Mouse (Mus musculus) embryonic facial prominence, embryonic 13.5 days (tissue): Measurements from ENCODE around the gene Kif23. TPM values are rescaled to one million over a fixed set of nuclear protein-coding genes. Genes with fewer than 3 reads are reported as not detected.
A peak's percentile ranks its signal among the peaks of the same experiment; 100 is the strongest.

Experiments
- ATAC-seq: fragments of 200-750 bp; cut with Nextera tagmentation; 2 replicates; pipeline ENCODE4 v1.8.0; 2017; ENCODE audit warnings: low read depth; ENCODE audit not compliant: insufficient number of reproducible peaks, insufficient read depth, low FRiP score, low TSS enrichment
- H3K27ac ChIP-seq: fragments of 300-500 bp; sonication (generic); 2 replicates; pipeline ENCODE4 v1.5.1; 2015; ENCODE audit warnings: moderate library complexity, mild to moderate bottlenecking, inconsistent platforms
- H3K27me3 ChIP-seq: fragments of 300-500 bp; sonication (generic); 2 replicates; pipeline ENCODE4 v1.6.1; 2015; ENCODE audit warnings: mild to moderate bottlenecking, inconsistent platforms
- H3K36me3 ChIP-seq: fragments of 300-500 bp; sonication (generic); 2 replicates; pipeline ENCODE4 v1.6.1; 2015; ENCODE audit warnings: mild to moderate bottlenecking, inconsistent platforms
- H3K4me1 ChIP-seq: fragments of 300-500 bp; sonication (generic); 2 replicates; pipeline ENCODE4 v1.6.1; 2015; ENCODE audit warnings: inconsistent platforms
- H3K4me2 ChIP-seq: fragments of 300-500 bp; sonication (generic); 2 replicates; pipeline ENCODE4 v1.6.1; 2015; ENCODE audit warnings: moderate library complexity, mild to moderate bottlenecking, inconsistent platforms
- H3K4me3 ChIP-seq: fragments of 300-500 bp; sonication (generic); 2 replicates; pipeline ENCODE4 v1.5.1; 2015; ENCODE audit warnings: mild to moderate bottlenecking, inconsistent platforms
- H3K9ac ChIP-seq: fragments of 300-500 bp; sonication (generic); 2 replicates; pipeline ENCODE4 v1.6.1; 2015; ENCODE audit warnings: mild to moderate bottlenecking, inconsistent platforms
- H3K9me3 ChIP-seq: fragments of 300-500 bp; sonication (generic); 2 replicates; pipeline ENCODE4 v1.6.1; 2016; ENCODE audit warnings: inconsistent platforms
- WGBS: fragments of 180-500 bp; shearing (Covaris S2); methylation state at CpG from one replicate; pipeline ENCODE4 v1.1.7; 2015; ENCODE audit warnings: mixed read lengths; 5-methylcytosine and 5-hydroxymethylcytosine counted together
- polyA plus RNA-seq: library from polyadenylated mRNA; unstranded; fragments of >200 nt; fragmentation: Nextera tagmentation; extraction: Ambion mirVana; gene quantifications from 2 replicates; pipeline ENCODE4 v1.2.1, GENCODE M21; 2015

Gene Kif23
- polyA plus RNA-seq, 1 experiment from 2014 or later: 108 TPM

- Histone ChIP-seq H3K4me2 (no peak overlapping the region), H3K4me3 (no peak overlapping the region), H3K4me1 (peaks cover 18% of the 10 kb centered on the region), H3K9ac (no peak overlapping the region), H3K27ac (no peak overlapping the region), H3K36me3 (no peaks in the 10 kb centered on the region), H3K27me3 (no peaks in the 10 kb centered on the region), H3K9me3 (no peaks in the 10 kb centered on the region)
- ATAC-seq: no peak
- WGBS: 68% methylated on average over 10 of the region's 10 CpGs
Measured at GRCm38 (mm10) chr9:61967357-61967756, 20.8 kb upstream of the Kif23 start.

- 92% methylated on average over 7 of the region's 7 CpGs for WGBS
- ATAC-seq: no peak
Measured at GRCm38 (mm10) chr9:61965987-61966386, 19.4 kb upstream of the Kif23 start.

GRCm38 (mm10) chr9:61965411-61965930 is 18.9 kb upstream of the Kif23 start:
- H3K4me2 ChIP-seq: peak overlapping the region; percentile 18; the same call in 1 of the 2 replicates
- H3K4me1 ChIP-seq: peaks cover 18% of the 10 kb centered on the region
- no peaks in the 10 kb centered on the region for H3K36me3 ChIP-seq
- no peak overlapping the region for H3K4me3 ChIP-seq
- 15% methylated on average over 4 of the region's 4 CpGs for WGBS
- ATAC-seq: no peak
- H3K27ac ChIP-seq: peak overlapping the region; percentile 75
- H3K9ac ChIP-seq: peak overlapping the region; percentile 44; the same call in 1 of the 2 replicates
- H3K9me3 ChIP-seq: no peaks in the 10 kb centered on the region
- no peaks in the 10 kb centered on the region for H3K27me3 ChIP-seq

More at GRCm38 (mm10) chr9:61965987-61966386, 19.4 kb upstream of the Kif23 start:
- Histone ChIP-seq H3K27me3 (no peaks in the 10 kb centered on the region), H3K4me2 (no peak overlapping the region), H3K4me1 (peaks cover 18% of the 10 kb centered on the region), H3K36me3 (no peaks in the 10 kb centered on the region), H3K9me3 (no peaks in the 10 kb centered on the region), H3K27ac (no peak overlapping the region), H3K4me3 (no peak overlapping the region), H3K9ac (no peak overlapping the region)

- Histone ChIP-seq H3K4me2 (no peak overlapping the region), H3K27me3 (no peaks in the 10 kb centered on the region), H3K27ac (no peak overlapping the region), H3K9me3 (no peaks in the 10 kb centered on the region), H3K4me1 (peaks cover 18% of the 10 kb centered on the region), H3K9ac (no peak overlapping the region), H3K4me3 (no peak overlapping the region), H3K36me3 (no peaks in the 10 kb centered on the region)
- no peak for ATAC-seq
- WGBS: 69% methylated on average over 6 of the region's 6 CpGs
Measured at GRCm38 (mm10) chr9:61963356-61963755, 16.8 kb upstream of the Kif23 start.

GRCm38 (mm10) chr9:61961181-61961580 is 14.6 kb upstream of the Kif23 start:
- no peak overlapping the region for H3K9ac ChIP-seq
- H3K4me1 ChIP-seq: peaks cover 18% of the 10 kb centered on the region
- no peak for ATAC-seq
- H3K4me3 ChIP-seq: no peak overlapping the region
- H3K27ac ChIP-seq: no peak overlapping the region
- H3K9me3 ChIP-seq: no peaks in the 10 kb centered on the region
- no peak overlapping the region for H3K4me2 ChIP-seq
- 83% methylated on average over 4 of the region's 4 CpGs for WGBS
- no peaks in the 10 kb centered on the region for H3K27me3 ChIP-seq
- H3K36me3 ChIP-seq: no peaks in the 10 kb centered on the region

- ATAC-seq: no peak
Measured at GRCm38 (mm10) chr9:61960753-61961152, 14.2 kb upstream of the Kif23 start.

GRCm38 (mm10) chr9:61959921-61960569 is 13.5 kb upstream of the Kif23 start:
- H3K27ac ChIP-seq: no peak overlapping the region
- no peak overlapping the region for H3K4me3 ChIP-seq
- no peak overlapping the region for H3K9ac ChIP-seq
- H3K36me3 ChIP-seq: no peaks in the 10 kb centered on the region
- no peak overlapping the region for H3K4me2 ChIP-seq
- H3K4me1 ChIP-seq: peaks cover 9% of the 10 kb centered on the region
- ATAC-seq: no peak
- WGBS: 93% methylated on average over 1 of the region's 1 CpGs
- H3K9me3 ChIP-seq: no peaks in the 10 kb centered on the region
- no peaks in the 10 kb centered on the region for H3K27me3 ChIP-seq

More at GRCm38 (mm10) chr9:61960753-61961152, 14.2 kb upstream of the Kif23 start:
- H3K27me3 ChIP-seq: no peaks in the 10 kb centered on the region
- no peak overlapping the region for H3K27ac ChIP-seq
- no peak overlapping the region for H3K4me2 ChIP-seq
- WGBS: 53% methylated on average over 5 of the region's 5 CpGs
- H3K9ac ChIP-seq: no peak overlapping the region
- H3K36me3 ChIP-seq: no peaks in the 10 kb centered on the region
- H3K4me1 ChIP-seq: peaks cover 14% of the 10 kb centered on the region
- no peaks in the 10 kb centered on the region for H3K9me3 ChIP-seq
- H3K4me3 ChIP-seq: no peak overlapping the region

- no peak overlapping the region for H3K4me2 ChIP-seq
- ATAC-seq: no peak
- H3K27me3 ChIP-seq: no peaks in the 10 kb centered on the region
- H3K4me1 ChIP-seq: no peaks in the 10 kb centered on the region
- no peak overlapping the region for H3K27ac ChIP-seq
- H3K9me3 ChIP-seq: no peaks in the 10 kb centered on the region
- H3K4me3 ChIP-seq: no peak overlapping the region
- H3K9ac ChIP-seq: no peak overlapping the region
- H3K36me3 ChIP-seq: no peaks in the 10 kb centered on the region
Measured at GRCm38 (mm10) chr9:61954707-61955106, 8.1 kb upstream of the Kif23 start.

- H3K4me1 ChIP-seq: peaks cover 8% of the 10 kb centered on the region
- H3K36me3 ChIP-seq: no peaks in the 10 kb centered on the region
- H3K27ac ChIP-seq: no peak overlapping the region
- 0 out of 2 replicates have a peak overlapping the region, but pooled peaks have one; percentile 7 for H3K9ac ChIP-seq
- no peak overlapping the region for H3K4me3 ChIP-seq
- H3K4me2 ChIP-seq: no peak overlapping the region
- no peak for ATAC-seq
- no peaks in the 10 kb centered on the region for H3K27me3 ChIP-seq
- 31% methylated on average over 7 of the region's 7 CpGs for WGBS
- H3K9me3 ChIP-seq: no peaks in the 10 kb centered on the region
Measured at GRCm38 (mm10) chr9:61952241-61952640, 5.7 kb upstream of the Kif23 start.

GRCm38 (mm10) chr9:61947402-61948346 is 1.1 kb upstream of the Kif23 start:
- Histone ChIP-seq H3K27ac (0 out of 2 replicates have a peak overlapping the region, but pooled peaks have one; percentile 80), H3K36me3 (0 out of 2 replicates have a peak, but pooled peaks cover 3% of the 10 kb centered on the region), H3K9ac (peak overlapping the region; percentile 88; the same call in 1 of the 2 replicates)

GRCm38 (mm10) chr9:61945973-61946611 is 482 bp downstream of the Kif23 start:
- Histone ChIP-seq H3K27ac (peak overlapping the region; percentile 80), H3K4me3 (peak overlapping the region; percentile 80), H3K4me1 (peaks cover 14% of the 10 kb centered on the region), H3K9me3 (no peaks in the 10 kb centered on the region), H3K27me3 (no peaks in the 10 kb centered on the region), H3K9ac (peak overlapping the region; percentile 88), H3K36me3 (peaks cover 13% of the 10 kb centered on the region), H3K4me2 (peak overlapping the region; percentile 98)
- peak; percentile 85 for ATAC-seq
- under 1% methylated on average over 38 of the region's 38 CpGs for WGBS

More at GRCm38 (mm10) chr9:61947402-61948346, 1.1 kb upstream of the Kif23 start:
- Histone ChIP-seq H3K9me3 (no peaks in the 10 kb centered on the region), H3K4me2 (peak overlapping the region; percentile 98), H3K4me3 (peak overlapping the region; percentile 80), H3K27me3 (no peaks in the 10 kb centered on the region), H3K4me1 (peaks cover 14% of the 10 kb centered on the region)
- 5% methylated on average over 24 of the region's 24 CpGs for WGBS
- peak; percentile 79 for ATAC-seq
